Mouse (Mus musculus): ENCODE measurements around the gene Cideb. TPM values are rescaled to one million over a fixed set of nuclear protein-coding genes. Genes with fewer than 3 reads are reported as not detected.

Gene Cideb
- total and polyA plus RNA-seq, 2 experiments from 2014 or later: 0.34 to 3.6 TPM

GRCm38 (mm10) chr14:55787731-55788130, 29.5 kb upstream of the Cideb start:
- Histone ChIP-seq H3K27me3 (ENCODE audit: control insufficient read depth, insufficient read depth, low read length) (peaks cover 41% of the 10 kb centered on the region), H3K36me3 (replicated peaks; ENCODE audit: control insufficient read depth, insufficient read depth, low read length) (no peaks in the 10 kb centered on the region), H3K9me3 (replicated peaks; ENCODE audit: control insufficient read depth, low read length) (no peaks in the 10 kb centered on the region), H3K4me2 (ENCODE audit: low read depth, low read length) (peak overlapping the region; percentile 77), H3K9ac (replicated peaks; ENCODE audit: low read depth, low read length) (no peak overlapping the region), H3K4me3 (ENCODE audit: low read depth, low read length) (peak overlapping the region; percentile 53), H3K4me1 (ENCODE audit: control insufficient read depth, insufficient read depth) (peaks cover 11% of the 10 kb centered on the region; the same call in 1 of the 2 replicates), H3K27ac (ENCODE audit: low read depth) (no peak overlapping the region)
- 37% methylated on average over 11 of the region's 11 CpGs for WGBS
- no peak for DNase-seq (ENCODE audit: low spot score)
- no peak for ATAC-seq (ENCODE audit: insufficient read depth, low read depth)
- TF ChIP-seq CTCF (IDR thresholded peaks at IDR 0.05; ENCODE audit: low read depth) (no peak), EP300 (IDR thresholded peaks at IDR 0.05; ENCODE audit: low read depth) (no peak)

GRCm38 (mm10) chr14:55785195-55785594, 26.9 kb upstream of the Cideb start:
- WGBS: 33% methylated on average over 6 of the region's 6 CpGs
- Histone ChIP-seq H3K36me3 (replicated peaks; ENCODE audit: control insufficient read depth, insufficient read depth, low read length) (no peaks in the 10 kb centered on the region), H3K9me3 (replicated peaks; ENCODE audit: control insufficient read depth, low read length) (no peaks in the 10 kb centered on the region), H3K4me2 (ENCODE audit: low read depth, low read length) (no peak overlapping the region), H3K9ac (replicated peaks; ENCODE audit: low read depth, low read length) (no peak overlapping the region), H3K4me3 (ENCODE audit: low read depth, low read length) (no peak overlapping the region), H3K27ac (ENCODE audit: low read depth) (no peak overlapping the region), H3K4me1 (ENCODE audit: control insufficient read depth, insufficient read depth) (peaks cover 11% of the 10 kb centered on the region), H3K27me3 (ENCODE audit: control insufficient read depth, insufficient read depth, low read length) (peaks cover 51% of the 10 kb centered on the region)
- no peak for ATAC-seq (ENCODE audit: insufficient read depth, low read depth)
- DNase-seq (ENCODE audit: low spot score): no peak
- TF ChIP-seq EP300 (IDR thresholded peaks at IDR 0.05; ENCODE audit: low read depth): no peak
- TF ChIP-seq CTCF (IDR thresholded peaks at IDR 0.05; ENCODE audit: low read depth): no peak

- 5% methylated on average over 13 of the region's 13 CpGs for WGBS
- Histone ChIP-seq H3K9me3 (replicated peaks; ENCODE audit: control insufficient read depth, low read length) (no peaks in the 10 kb centered on the region), H3K4me1 (ENCODE audit: control insufficient read depth, insufficient read depth) (peaks cover 10% of the 10 kb centered on the region), H3K9ac (replicated peaks; ENCODE audit: low read depth, low read length) (peak within 1 kb of the TSS; percentile 47; the same call in 1 of the 2 replicates), H3K27ac (ENCODE audit: low read depth) (peak within 1 kb of the TSS; percentile 69), H3K27me3 (ENCODE audit: control insufficient read depth, insufficient read depth, low read length) (peaks cover 49% of the 10 kb centered on the region), H3K4me2 (ENCODE audit: low read depth, low read length) (peak within 1 kb of the TSS; percentile 61), H3K36me3 (replicated peaks; ENCODE audit: control insufficient read depth, insufficient read depth, low read length) (no peaks in the 10 kb centered on the region; the same call in 1 of the 2 replicates), H3K4me3 (ENCODE audit: low read depth, low read length) (peak within 1 kb of the TSS; percentile 47)
- ATAC-seq (ENCODE audit: insufficient read depth, low read depth) (no peak), DNase-seq (ENCODE audit: low spot score) (no peak)
- TF ChIP-seq EP300 (IDR thresholded peaks at IDR 0.05; ENCODE audit: low read depth) (no peak), CTCF (IDR thresholded peaks at IDR 0.05; ENCODE audit: low read depth) (no peak)
These were observed 25.6 kb upstream of the Cideb start, which contains the start of gene Adcy4 for GRCm38 (mm10) chr14:55783958-55784235. TSS of gene Adcy4 (minus strand) at chr14:55784095.

GRCm38 (mm10) chr14:55783171-55783957, 25.1 kb upstream of the Cideb start:
- Histone ChIP-seq H3K27me3 (ENCODE audit: control insufficient read depth, insufficient read depth, low read length) (peaks cover 44% of the 10 kb centered on the region), H3K4me3 (ENCODE audit: low read depth, low read length) (peak overlapping the region; percentile 47), H3K4me2 (ENCODE audit: low read depth, low read length) (peak overlapping the region; percentile 61), H3K36me3 (replicated peaks; ENCODE audit: control insufficient read depth, insufficient read depth, low read length) (peaks cover 2% of the 10 kb centered on the region; the same call in 1 of the 2 replicates), H3K9ac (replicated peaks; ENCODE audit: low read depth, low read length) (peak overlapping the region; percentile 27; the same call in 1 of the 2 replicates), H3K4me1 (ENCODE audit: control insufficient read depth, insufficient read depth) (peaks cover 4% of the 10 kb centered on the region), H3K9me3 (replicated peaks; ENCODE audit: control insufficient read depth, low read length) (no peaks in the 10 kb centered on the region), H3K27ac (ENCODE audit: low read depth) (peak overlapping the region; percentile 69)
- ATAC-seq (ENCODE audit: insufficient read depth, low read depth) (peak; percentile 61), DNase-seq (ENCODE audit: low spot score) (peak; percentile 89)
- TF ChIP-seq EP300 (IDR thresholded peaks at IDR 0.05; ENCODE audit: low read depth): no peak
- WGBS: 2% methylated on average over 31 of the region's 31 CpGs

- TF ChIP-seq CTCF (IDR thresholded peaks at IDR 0.05; ENCODE audit: low read depth) (no peak), EP300 (IDR thresholded peaks at IDR 0.05; ENCODE audit: low read depth) (no peak)
- ATAC-seq (ENCODE audit: insufficient read depth, low read depth): no peak
- Histone ChIP-seq H3K27me3 (ENCODE audit: control insufficient read depth, insufficient read depth, low read length) (peaks cover 35% of the 10 kb centered on the region), H3K9ac (replicated peaks; ENCODE audit: low read depth, low read length) (peak overlapping the region; percentile 47; the same call in 1 of the 2 replicates), H3K9me3 (replicated peaks; ENCODE audit: control insufficient read depth, low read length) (no peaks in the 10 kb centered on the region), H3K27ac (ENCODE audit: low read depth) (peak overlapping the region; percentile 69), H3K4me1 (ENCODE audit: control insufficient read depth, insufficient read depth) (no peaks in the 10 kb centered on the region; the same call in 1 of the 2 replicates), H3K36me3 (replicated peaks; ENCODE audit: control insufficient read depth, insufficient read depth, low read length) (peaks cover 4% of the 10 kb centered on the region; the same call in 1 of the 2 replicates), H3K4me2 (ENCODE audit: low read depth, low read length) (peak overlapping the region; percentile 61), H3K4me3 (ENCODE audit: low read depth, low read length) (peak overlapping the region; percentile 47)
- WGBS: 32% methylated on average over 9 of the region's 9 CpGs
- DNase-seq (ENCODE audit: low spot score): no peak
These were observed 24.2 kb upstream of the Cideb start for GRCm38 (mm10) chr14:55782361-55782960.

Measured in heart, postnatal 0 days (tissue).